Mouse (Mus musculus) kidney, postnatal 0 days (tissue): Measurements from ENCODE around the gene Tfap2a. TPM values are rescaled to one million over a fixed set of nuclear protein-coding genes. Genes with fewer than 3 reads are reported as not detected.
A peak's percentile ranks its signal among the peaks of the same experiment; 100 is the strongest.

Source experiments
- ATAC-seq: fragments of 200-750 bp; cut with Nextera tagmentation; replicated peaks from 2 replicates; pipeline ENCODE4 v1.8.0; 2017; ENCODE audit warnings: low read depth, moderate number of reproducible peaks, moderate TSS enrichment, moderate library complexity; ENCODE audit not compliant: low FRiP score
- DNase-seq: peaks from one replicate; pipeline ENCODE4 v3.0.0-alpha.2; 2016; ENCODE audit warnings: low spot score
- H3K27ac ChIP-seq: fragments of 300-500 bp; sonication (generic); 2 replicates; pipeline ENCODE4 v1.5.1; 2014; ENCODE audit warnings: mild to moderate bottlenecking
- H3K27me3 ChIP-seq: fragments of 300-500 bp; sonication (generic); 2 replicates; pipeline ENCODE4 v1.6.1; 2014; ENCODE audit warnings: low read length, mixed read lengths; ENCODE audit not compliant: insufficient read depth
- H3K36me3 ChIP-seq: fragments of 300-500 bp; sonication (generic); 2 replicates; pipeline ENCODE4 v1.6.1; 2014; ENCODE audit warnings: low read length, mixed read lengths; ENCODE audit not compliant: insufficient read depth
- H3K4me1 ChIP-seq: fragments of 300-500 bp; sonication (generic); replicated peaks from 2 replicates; pipeline ENCODE4 v1.6.1; 2014; ENCODE audit warnings: antibody characterized with exemption, low read length, mixed read lengths; ENCODE audit not compliant: insufficient read depth
- H3K4me2 ChIP-seq: fragments of 300-500 bp; sonication (generic); 2 replicates; pipeline ENCODE4 v1.6.1; 2014; ENCODE audit warnings: mild to moderate bottlenecking, low read length, moderate library complexity, mixed read lengths
- H3K4me3 ChIP-seq: fragments of 300-500 bp; sonication (generic); replicated peaks from 2 replicates; pipeline ENCODE4 v1.5.1; 2014; ENCODE audit warnings: low read depth, low read length
- H3K9ac ChIP-seq: fragments of 300-500 bp; sonication (generic); 2 replicates; pipeline ENCODE4 v1.6.1; 2014; ENCODE audit warnings: low read depth, low read length
- H3K9me3 ChIP-seq: fragments of 300-500 bp; sonication (generic); replicated peaks from 2 replicates; pipeline ENCODE4 v1.6.1; 2016; ENCODE audit warnings: low read length, inconsistent platforms, mixed read lengths
- CTCF ChIP-seq: IDR thresholded peaks from 2 replicates; pipeline ENCODE4 v1.5.1; 2016; ENCODE audit warnings: antibody characterized with exemption, low read depth, mild to moderate bottlenecking, moderate library complexity
- WGBS: fragments of 180-500 bp; shearing (Covaris S2); extraction: QIAGEN DNeasy Blood & Tissue Kit; methylation state at CpG from one replicate; pipeline ENCODE4 v1.1.7; 2014; 5-methylcytosine and 5-hydroxymethylcytosine counted together
- polyA plus RNA-seq: library from polyadenylated mRNA; unstranded; fragments of >200 nt; fragmentation: Nextera tagmentation; extraction: Ambion mirVana; gene quantifications from 2 replicates; pipeline ENCODE4 v1.2.1, GENCODE M21; 2015

Tfap2a gene
- polyA plus RNA-seq, 1 experiment from 2014 or later = 2.5 TPM

- H3K4me3 ChIP-seq = peak overlapping the region; percentile 55
- H3K9ac ChIP-seq = peak overlapping the region; percentile 67
- H3K36me3 ChIP-seq = no peaks in the 10 kb centered on the region
- under 1% methylated on average over 34 of the region's 74 CpGs for WGBS
- peak; percentile 55; the same call in 1 of the 2 replicates for ATAC-seq
- TF ChIP-seq CTCF = no peak
- peaks cover 6% of the 10 kb centered on the region for H3K4me1 ChIP-seq
- DNase-seq = no peak
- H3K9me3 ChIP-seq = no peaks in the 10 kb centered on the region
- peak overlapping the region; percentile 77 for H3K27ac ChIP-seq
- peak overlapping the region; percentile 83 for H3K4me2 ChIP-seq
- peaks cover 65% of the 10 kb centered on the region for H3K27me3 ChIP-seq
Observed at GRCm38 (mm10) chr13:40731179-40731841, 6.9 kb downstream of the Tfap2a start.

DNA sequence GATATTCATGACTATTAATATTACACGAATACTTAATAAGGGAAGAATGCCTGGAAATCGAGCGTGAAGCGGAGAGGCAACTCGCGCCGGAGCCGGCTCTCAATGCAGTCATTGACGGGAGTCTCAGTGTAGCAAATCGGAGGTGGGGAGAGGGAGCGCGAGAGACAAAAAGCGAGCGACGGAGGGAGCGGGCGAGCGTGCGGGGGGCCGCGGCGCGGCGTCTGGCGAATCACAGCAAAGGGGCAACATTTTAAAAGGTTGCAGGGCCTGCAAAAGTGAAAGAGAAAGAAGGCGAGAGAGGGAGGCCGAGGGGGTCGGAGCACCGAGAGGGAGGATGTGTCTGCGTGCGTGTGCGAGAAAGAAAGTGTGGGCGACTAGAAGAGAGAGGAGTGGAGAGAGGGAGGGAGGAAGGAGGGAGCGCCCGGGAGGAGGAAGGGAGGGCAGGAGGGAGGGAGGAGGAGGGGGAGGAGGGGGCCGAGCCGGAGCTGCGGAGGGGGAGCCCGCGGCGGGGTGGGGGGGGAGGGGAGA is 7.5 kb downstream of the Tfap2a start:
- Histone ChIP-seq H3K4me2 (peak overlapping the region; percentile 83), H3K9ac (peak overlapping the region; percentile 67), H3K4me3 (peak overlapping the region; percentile 55), H3K9me3 (no peaks in the 10 kb centered on the region), H3K27ac (peak overlapping the region; percentile 77; the same call in 1 of the 2 replicates), H3K27me3 (peaks cover 66% of the 10 kb centered on the region), H3K36me3 (no peaks in the 10 kb centered on the region), H3K4me1 (peaks cover 4% of the 10 kb centered on the region)
- under 1% methylated on average over 36 of the region's 41 CpGs for WGBS
- ATAC-seq (peak; percentile 34; the same call in 1 of the 2 replicates), DNase-seq (peak; percentile 65)
- TF ChIP-seq CTCF = no peak

DNA sequence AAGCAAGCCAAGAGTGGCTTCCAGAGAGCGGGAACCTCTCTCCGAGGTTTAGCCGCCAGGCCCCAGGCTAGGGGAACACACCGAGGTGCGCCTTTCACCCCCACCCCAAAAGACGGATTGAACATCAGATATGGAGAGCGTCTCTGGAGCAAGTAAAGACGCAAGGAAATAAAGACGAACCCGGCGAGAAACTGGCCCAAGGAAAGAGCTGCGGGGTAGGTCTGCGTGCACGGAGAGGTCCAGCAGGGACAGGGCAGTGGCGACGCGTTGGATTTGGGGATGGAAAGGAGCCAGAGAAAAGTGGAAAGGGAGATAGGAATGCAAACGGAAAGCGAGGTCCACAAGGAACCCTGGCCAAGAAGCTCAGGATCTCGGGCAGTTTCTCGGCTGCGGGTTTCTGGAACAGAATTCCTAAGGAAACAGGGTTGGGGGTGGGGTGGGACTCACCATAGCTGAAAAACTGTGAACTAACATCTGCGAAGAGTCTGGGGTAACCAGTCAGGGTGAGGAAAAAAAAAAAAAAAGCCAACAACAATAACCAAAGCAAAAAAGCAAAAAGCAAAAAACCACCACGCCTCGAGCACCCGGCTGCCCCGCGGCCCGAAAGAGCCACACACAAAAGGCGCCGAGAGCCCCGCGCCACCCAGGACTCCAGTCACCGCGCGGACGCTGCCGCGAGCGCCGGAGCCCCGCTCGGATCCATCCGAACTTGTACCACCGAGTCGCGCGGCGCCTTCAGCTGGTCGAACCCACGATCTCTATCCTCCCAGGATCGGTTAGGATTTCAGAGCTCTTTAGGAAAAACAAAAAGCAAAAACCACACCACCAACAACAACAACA is 8.4 kb downstream of the Tfap2a start:
- no peaks in the 10 kb centered on the region for H3K36me3 ChIP-seq
- H3K9me3 ChIP-seq = no peaks in the 10 kb centered on the region
- WGBS = under 1% methylated on average over 52 of the region's 52 CpGs
- DNase-seq (no peak), ATAC-seq (no peak)
- no peak for TF ChIP-seq CTCF
- peak overlapping the region; percentile 50 for H3K9ac ChIP-seq
- H3K27me3 ChIP-seq = peaks cover 64% of the 10 kb centered on the region
- peak overlapping the region; percentile 50; the same call in 1 of the 2 replicates for H3K27ac ChIP-seq
- peaks cover 3% of the 10 kb centered on the region; the same call in 1 of the 2 replicates for H3K4me1 ChIP-seq
- peak overlapping the region; percentile 55 for H3K4me3 ChIP-seq
- peak overlapping the region; percentile 83 for H3K4me2 ChIP-seq

DNA sequence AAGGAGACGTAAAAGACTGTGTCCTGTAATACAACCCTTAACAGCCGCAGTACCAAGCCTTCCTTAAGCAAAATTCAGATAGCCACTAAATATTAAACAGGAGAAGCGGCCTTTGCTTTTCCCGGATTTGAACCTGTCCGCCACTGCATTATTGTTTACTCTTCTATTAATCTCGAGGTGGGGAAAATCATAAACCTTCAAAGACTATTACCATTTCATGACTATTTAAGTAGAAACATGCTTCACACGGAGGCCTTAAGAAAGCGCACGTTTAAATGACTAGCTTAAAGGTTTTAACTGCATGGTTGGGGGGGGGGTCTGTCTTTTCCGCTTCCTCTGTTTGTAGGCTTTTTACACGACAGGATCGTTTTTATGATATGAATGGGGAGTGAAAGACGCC is 9.1 kb downstream of the Tfap2a start:
- 0 out of 2 replicates have a peak overlapping the region, but pooled peaks have one; percentile 31 for H3K27ac ChIP-seq
- H3K36me3 ChIP-seq = no peaks in the 10 kb centered on the region
- no peak for TF ChIP-seq CTCF
- peak overlapping the region; percentile 55 for H3K4me3 ChIP-seq
- peaks cover 65% of the 10 kb centered on the region for H3K27me3 ChIP-seq
- no peak for DNase-seq
- ATAC-seq = no peak
- H3K4me2 ChIP-seq = peak overlapping the region; percentile 83
- no peaks in the 10 kb centered on the region for H3K9me3 ChIP-seq
- H3K9ac ChIP-seq = peak overlapping the region; percentile 50; the same call in 1 of the 2 replicates
- peaks cover 3% of the 10 kb centered on the region; the same call in 1 of the 2 replicates for H3K4me1 ChIP-seq
- WGBS = 1% methylated on average over 13 of the region's 13 CpGs

- DNase-seq (no peak), ATAC-seq (no peak)
- Histone ChIP-seq H3K9me3 (no peaks in the 10 kb centered on the region), H3K36me3 (no peaks in the 10 kb centered on the region), H3K4me3 (peak overlapping the region; percentile 55), H3K27ac (no peak overlapping the region), H3K27me3 (peaks cover 65% of the 10 kb centered on the region), H3K4me2 (peak overlapping the region; percentile 83), H3K9ac (peak overlapping the region; percentile 66), H3K4me1 (peaks cover 3% of the 10 kb centered on the region; the same call in 1 of the 2 replicates)
- TF ChIP-seq CTCF = no peak
- 3% methylated on average over 15 of the region's 15 CpGs for WGBS
Observed at GRCm38 (mm10) chr13:40728626-40728990, 9.6 kb downstream of the Tfap2a start.
